Mouse (Mus musculus): Measurements from ENCODE around the gene Prim2.

GRCm38 (mm10) chr1:33551350-33551749 lies 118.2 kb downstream of the Prim2 start:
- TF ChIP-seq GATA1 (IDR thresholded peaks at IDR 0.05; ENCODE audit: low read length) = no peak
- TF ChIP-seq TAL1 (IDR thresholded peaks at IDR 0.05; ENCODE audit: low read length) = no peak
